Mouse (Mus musculus) cerebellum, adult 11-12 months (tissue): Measurements from ENCODE around the gene Brdt.

Experiments
- DNase-seq: peaks from one replicate; pipeline ENCODE4 v3.0.0; 2022

Brdt gene

GRCm38 (mm10) chr5:107421676-107422075 is 90.7 kb downstream of the Brdt start:
- DNase-seq, result no peak

DNA sequence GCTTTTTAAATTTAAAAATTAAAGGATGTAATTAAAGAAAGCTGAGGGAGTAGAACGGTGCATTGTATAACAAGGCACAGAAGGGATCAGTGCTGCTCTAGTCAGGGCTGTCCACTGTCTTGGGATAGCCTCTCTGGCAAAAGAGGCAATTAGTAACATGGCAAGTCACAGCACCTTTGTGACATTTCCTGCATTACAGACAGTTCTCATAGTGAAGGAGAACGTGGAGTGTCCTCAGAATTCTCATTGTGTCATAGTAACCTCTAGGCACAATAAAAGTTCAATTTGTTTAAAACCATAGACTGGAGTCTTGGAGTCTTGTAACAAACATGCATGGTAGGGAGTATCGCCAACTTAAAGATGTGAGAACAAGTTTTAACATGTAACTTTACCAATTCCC is 100.3 kb downstream of the Brdt start, which contains the start of gene Lpcat2b:
Gene Lpcat2b, plus strand, starts transcription at position 301 of the 400 bp plus-strand sequence.
- no peak for DNase-seq

- DNase-seq, result no peak
These were observed 103.0 kb downstream of the Brdt start for GRCm38 (mm10) chr5:107434001-107434400.

- no peak for DNase-seq
These were observed 105.2 kb downstream of the Brdt start for GRCm38 (mm10) chr5:107436185-107436584.
